Mouse (Mus musculus) cerebellum, adult 2 months (tissue): ENCODE results near the gene Scaper.

ENCODE experiments used
- CTCF ChIP-seq: fragments of 200-500 bp; IDR thresholded peaks from 2 replicates; pipeline ENCODE4 v1.5.1; 2011; ENCODE audit warnings: low read depth, mild to moderate bottlenecking, control low read depth, low read length, moderate library complexity, borderline replicate concordance; ENCODE audit not compliant: insufficient read depth
- POLR2A ChIP-seq: fragments of 200-500 bp; IDR thresholded peaks from 2 replicates; pipeline ENCODE4 v1.6.1; 2011; ENCODE audit warnings: low read length, control low read depth, borderline replicate concordance; ENCODE audit not compliant: insufficient read depth

GRCm38 (mm10) chr9:55878066-55878465 is 59.9 kb downstream of the Scaper start:
- TF ChIP-seq CTCF: no peak
- TF ChIP-seq POLR2A: no peak
